Mouse (Mus musculus) limb, embryonic 10.5 days (tissue): Measurements from ENCODE around the gene Csnk1d. TPM values are rescaled to one million over a fixed set of nuclear protein-coding genes. Genes with fewer than 3 reads are reported as not detected.

Source experiments
- DNase-seq: peaks from one replicate; pipeline ENCODE4 v3.0.0-alpha.2; 2017; ENCODE audit warnings: low spot score
- H3K27ac ChIP-seq: fragments of 300-500 bp; sonication (generic); 2 replicates; pipeline ENCODE4 v1.5.1; 2016; ENCODE audit warnings: mild to moderate bottlenecking
- H3K27me3 ChIP-seq: fragments of 300-500 bp; sonication (generic); 2 replicates; pipeline ENCODE4 v1.6.1; 2016; ENCODE audit warnings: low read depth, mild to moderate bottlenecking; ENCODE audit not compliant: poor library complexity, severe bottlenecking
- H3K36me3 ChIP-seq: fragments of 300-500 bp; sonication (generic); 2 replicates; pipeline ENCODE4 v1.6.1; 2016; ENCODE audit warnings: mild to moderate bottlenecking, moderate library complexity
- H3K4me1 ChIP-seq: fragments of 300-500 bp; sonication (generic); 2 replicates; pipeline ENCODE4 v1.6.1; 2016
- H3K4me3 ChIP-seq: fragments of 300-500 bp; sonication (generic); 2 replicates; pipeline ENCODE4 v1.5.1; 2016; ENCODE audit warnings: mild to moderate bottlenecking, moderate library complexity
- H3K9me3 ChIP-seq: fragments of 300-500 bp; sonication (generic); replicated peaks from 2 replicates; pipeline ENCODE4 v1.6.1; 2016; ENCODE audit warnings: mild to moderate bottlenecking
- WGBS: fragments of 180-500 bp; shearing (Covaris S2); methylation state at CpG from one replicate; pipeline ENCODE4 v1.1.7; 2016; 5-methylcytosine and 5-hydroxymethylcytosine counted together
- polyA plus RNA-seq: library from polyadenylated mRNA; unstranded; fragments of >200 nt; fragmentation: Nextera tagmentation; extraction: Ambion mirVana; gene quantifications from 2 replicates; pipeline ENCODE4 v1.2.1, GENCODE M21; 2016

The Csnk1d gene
- polyA plus RNA-seq, 1 experiment from 2014 or later = 136 TPM

- H3K36me3 ChIP-seq = peaks cover 16% of the 10 kb centered on the region; the same call in 1 of the 2 replicates
- peak within 1 kb of the TSS; percentile 68 for H3K4me3 ChIP-seq
- no peaks in the 10 kb centered on the region for H3K9me3 ChIP-seq
- WGBS = 33% methylated on average over 12 of the region's 12 CpGs
- no peak for DNase-seq
- H3K27ac ChIP-seq = peak within 1 kb of the TSS; percentile 89
- peaks cover 49% of the 10 kb centered on the region for H3K4me1 ChIP-seq
- H3K27me3 ChIP-seq = peaks cover 20% of the 10 kb centered on the region; the same call in 1 of the 2 replicates
Observed at GRCm38 (mm10) chr11:120948328-120948727, 42.8 kb downstream of the Csnk1d start, which contains the start of gene Slc16a3. Gene Slc16a3, plus strand, starts transcription at chr11:120948480.

GRCm38 (mm10) chr11:120945926-120946325 lies 45.2 kb downstream of the Csnk1d start:
- H3K4me3 ChIP-seq = no peak overlapping the region
- H3K9me3 ChIP-seq = no peaks in the 10 kb centered on the region
- H3K4me1 ChIP-seq = peaks cover 34% of the 10 kb centered on the region
- 87% methylated on average over 5 of the region's 5 CpGs for WGBS
- H3K36me3 ChIP-seq = no peaks in the 10 kb centered on the region
- DNase-seq = no peak
- H3K27me3 ChIP-seq = peaks cover 20% of the 10 kb centered on the region; the same call in 1 of the 2 replicates
- no peak overlapping the region for H3K27ac ChIP-seq

- Histone ChIP-seq H3K27me3 (peaks cover 20% of the 10 kb centered on the region; the same call in 1 of the 2 replicates), H3K36me3 (no peaks in the 10 kb centered on the region), H3K4me1 (peaks cover 28% of the 10 kb centered on the region), H3K9me3 (no peaks in the 10 kb centered on the region), H3K27ac (no peak overlapping the region), H3K4me3 (no peak overlapping the region)
- 87% methylated on average over 7 of the region's 7 CpGs for WGBS
- DNase-seq = no peak
Observed at GRCm38 (mm10) chr11:120945266-120945665, 45.9 kb downstream of the Csnk1d start.

GRCm38 (mm10) chr11:120940959-120941358 lies 50.2 kb downstream of the Csnk1d start:
- Histone ChIP-seq H3K27me3 (peaks cover 4% of the 10 kb centered on the region; the same call in 1 of the 2 replicates), H3K4me1 (peaks cover 5% of the 10 kb centered on the region; the same call in 1 of the 2 replicates), H3K4me3 (no peak overlapping the region), H3K27ac (no peak overlapping the region), H3K9me3 (no peaks in the 10 kb centered on the region), H3K36me3 (no peaks in the 10 kb centered on the region)
- 87% methylated on average over 6 of the region's 6 CpGs for WGBS
- DNase-seq = no peak

- Histone ChIP-seq H3K9me3 (no peaks in the 10 kb centered on the region), H3K4me3 (no peak overlapping the region), H3K27ac (no peak overlapping the region), H3K4me1 (peaks cover 5% of the 10 kb centered on the region; the same call in 1 of the 2 replicates), H3K36me3 (no peaks in the 10 kb centered on the region), H3K27me3 (no peaks in the 10 kb centered on the region)
- 56% methylated on average over 6 of the region's 6 CpGs for WGBS
- DNase-seq = no peak
Observed at GRCm38 (mm10) chr11:120939712-120940341, 51.3 kb downstream of the Csnk1d start.

GRCm38 (mm10) chr11:120938795-120939194 lies 52.3 kb downstream of the Csnk1d start:
- 42% methylated on average over 4 of the region's 4 CpGs for WGBS
- H3K27ac ChIP-seq = no peak overlapping the region
- peaks cover 5% of the 10 kb centered on the region; the same call in 1 of the 2 replicates for H3K4me1 ChIP-seq
- no peaks in the 10 kb centered on the region for H3K27me3 ChIP-seq
- no peaks in the 10 kb centered on the region for H3K9me3 ChIP-seq
- no peak for DNase-seq
- H3K4me3 ChIP-seq = no peak overlapping the region
- H3K36me3 ChIP-seq = no peaks in the 10 kb centered on the region

- Histone ChIP-seq H3K27me3 (no peaks in the 10 kb centered on the region), H3K4me3 (no peak overlapping the region), H3K36me3 (no peaks in the 10 kb centered on the region), H3K9me3 (no peaks in the 10 kb centered on the region), H3K27ac (no peak overlapping the region), H3K4me1 (peaks cover 9% of the 10 kb centered on the region)
- DNase-seq = no peak
- 92% methylated on average over 1 of the region's 1 CpGs for whole genome bisulfite sequencing
Observed at GRCm38 (mm10) chr11:120937976-120938375, 53.2 kb downstream of the Csnk1d start.

GRCm38 (mm10) chr11:120932564-120933398 lies 58.3 kb downstream of the Csnk1d start, which contains the start of gene Ccdc57:
Gene Ccdc57, minus strand, starts transcription at chr11:120932872.
- DNase-seq = peak; percentile 95
- 10% methylated on average over 44 of the region's 44 CpGs for WGBS
- no peaks in the 10 kb centered on the region for H3K27me3 ChIP-seq
- peak within 1 kb of the TSS; percentile 75 for H3K4me3 ChIP-seq
- peak within 1 kb of the TSS; percentile 90 for H3K27ac ChIP-seq
- H3K36me3 ChIP-seq = peaks cover 10% of the 10 kb centered on the region
- H3K4me1 ChIP-seq = peaks cover 10% of the 10 kb centered on the region
- no peaks in the 10 kb centered on the region for H3K9me3 ChIP-seq

GRCm38 (mm10) chr11:120931479-120931878 lies 59.7 kb downstream of the Csnk1d start:
- Histone ChIP-seq H3K4me3 (no peak overlapping the region), H3K4me1 (peaks cover 10% of the 10 kb centered on the region), H3K27ac (no peak overlapping the region), H3K27me3 (no peaks in the 10 kb centered on the region), H3K36me3 (peaks cover 14% of the 10 kb centered on the region), H3K9me3 (no peaks in the 10 kb centered on the region)
- no peak for DNase-seq
- 93% methylated on average over 4 of the region's 4 CpGs for WGBS

GRCm38 (mm10) chr11:120928468-120928867 lies 62.7 kb downstream of the Csnk1d start:
- no peak for DNase-seq
- no peaks in the 10 kb centered on the region for H3K27me3 ChIP-seq
- peaks cover 10% of the 10 kb centered on the region for H3K4me1 ChIP-seq
- no peak overlapping the region for H3K27ac ChIP-seq
- H3K9me3 ChIP-seq = no peaks in the 10 kb centered on the region
- no peak overlapping the region for H3K4me3 ChIP-seq
- H3K36me3 ChIP-seq = peaks cover 41% of the 10 kb centered on the region
- 93% methylated on average over 4 of the region's 4 CpGs for WGBS

- H3K36me3 ChIP-seq = peaks cover 85% of the 10 kb centered on the region
- H3K4me3 ChIP-seq = no peak overlapping the region
- 92% methylated on average over 3 of the region's 3 CpGs for WGBS
- no peaks in the 10 kb centered on the region for H3K27me3 ChIP-seq
- no peaks in the 10 kb centered on the region for H3K4me1 ChIP-seq
- DNase-seq = no peak
- no peak overlapping the region for H3K27ac ChIP-seq
- H3K9me3 ChIP-seq = no peaks in the 10 kb centered on the region
Observed at GRCm38 (mm10) chr11:120922528-120922927, 68.6 kb downstream of the Csnk1d start.

GRCm38 (mm10) chr11:120917756-120918155 lies 73.4 kb downstream of the Csnk1d start:
- H3K36me3 ChIP-seq = peaks cover 86% of the 10 kb centered on the region
- WGBS = 96% methylated on average over 5 of the region's 5 CpGs

GRCm38 (mm10) chr11:120916477-120916876 lies 74.7 kb downstream of the Csnk1d start:
- Histone ChIP-seq H3K4me3 (no peak overlapping the region), H3K9me3 (no peaks in the 10 kb centered on the region), H3K27ac (no peak overlapping the region), H3K36me3 (peaks cover 76% of the 10 kb centered on the region), H3K4me1 (no peaks in the 10 kb centered on the region), H3K27me3 (no peaks in the 10 kb centered on the region)
- no peak for DNase-seq
- 84% methylated on average over 3 of the region's 3 CpGs for WGBS

More at GRCm38 (mm10) chr11:120917756-120918155, 73.4 kb downstream of the Csnk1d start:
- Histone ChIP-seq H3K27me3 (no peaks in the 10 kb centered on the region), H3K4me3 (no peak overlapping the region), H3K4me1 (no peaks in the 10 kb centered on the region), H3K27ac (no peak overlapping the region), H3K9me3 (no peaks in the 10 kb centered on the region)
- DNase-seq = no peak
